Mouse (Mus musculus) embryonic facial prominence, embryonic 14.5 days (tissue): ENCODE results near the gene Rnf135. TPM values are rescaled to one million over a fixed set of nuclear protein-coding genes. Genes with fewer than 3 reads are reported as not detected.
A peak's percentile ranks its signal among the peaks of the same experiment; 100 is the strongest.

ENCODE experiments used
- ATAC-seq: fragments of 200-750 bp; cut with Nextera tagmentation; 2 replicates; pipeline ENCODE4 v1.8.0; 2017; ENCODE audit warnings: low read depth, moderate number of reproducible peaks, moderate TSS enrichment
- DNase-seq: peaks from one replicate; pipeline ENCODE4 v3.0.0-alpha.2; 2015; ENCODE audit warnings: low spot score
- H3K27ac ChIP-seq: fragments of 300-500 bp; sonication (generic); replicated peaks from 2 replicates; pipeline ENCODE4 v1.5.1; 2014; ENCODE audit warnings: low read depth, mild to moderate bottlenecking, low read length, moderate library complexity
- H3K27me3 ChIP-seq: fragments of 300-500 bp; sonication (generic); replicated peaks from 2 replicates; pipeline ENCODE4 v1.6.1; 2014; ENCODE audit warnings: low read length; ENCODE audit not compliant: control insufficient read depth, insufficient read depth
- H3K36me3 ChIP-seq: fragments of 300-500 bp; sonication (generic); 2 replicates; pipeline ENCODE4 v1.6.1; 2014; ENCODE audit warnings: low read length, mixed read lengths; ENCODE audit not compliant: control insufficient read depth, insufficient read depth
- H3K4me1 ChIP-seq: fragments of 300-500 bp; sonication (generic); 2 replicates; pipeline ENCODE4 v1.6.1; 2014; ENCODE audit warnings: antibody characterized with exemption, low read length; ENCODE audit not compliant: control insufficient read depth, insufficient read depth
- H3K4me2 ChIP-seq: fragments of 300-500 bp; sonication (generic); 2 replicates; pipeline ENCODE4 v1.6.1; 2014; ENCODE audit warnings: low read depth, mild to moderate bottlenecking, low read length, moderate library complexity, mixed read lengths
- H3K4me3 ChIP-seq: fragments of 300-500 bp; sonication (generic); 2 replicates; pipeline ENCODE4 v1.5.1; 2014; ENCODE audit warnings: low read depth, mild to moderate bottlenecking, low read length
- H3K9ac ChIP-seq: fragments of 300-500 bp; sonication (generic); 2 replicates; pipeline ENCODE4 v1.6.1; 2014; ENCODE audit warnings: low read depth, mild to moderate bottlenecking, low read length, moderate library complexity, mixed read lengths
- H3K9me3 ChIP-seq: fragments of 300-500 bp; sonication (generic); 2 replicates; pipeline ENCODE4 v1.6.1; 2016; ENCODE audit warnings: low read length; ENCODE audit not compliant: control insufficient read depth
- WGBS: fragments of 180-500 bp; shearing (Covaris S2); extraction: QIAGEN DNeasy Blood & Tissue Kit; methylation state at CpG from one replicate; pipeline ENCODE4 v1.1.7; 2014; 5-methylcytosine and 5-hydroxymethylcytosine counted together
- polyA plus RNA-seq: library from polyadenylated mRNA; unstranded; fragments of >200 nt; fragmentation: Nextera tagmentation; extraction: Ambion mirVana; gene quantifications from 2 replicates; pipeline ENCODE4 v1.2.1, GENCODE M21; 2014

Gene Rnf135
- polyA plus RNA-seq, 1 experiment from 2014 or later = 6.7 TPM

- Histone ChIP-seq H3K27me3 (no peaks in the 10 kb centered on the region), H3K9ac (no peak overlapping the region), H3K9me3 (no peaks in the 10 kb centered on the region), H3K4me1 (no peaks in the 10 kb centered on the region), H3K27ac (no peak overlapping the region), H3K4me2 (no peak overlapping the region), H3K4me3 (no peak overlapping the region), H3K36me3 (no peaks in the 10 kb centered on the region)
- DNase-seq (no peak), ATAC-seq (no peak)
- 61% methylated on average over 3 of the region's 3 CpGs for WGBS
Measured at GRCm38 (mm10) chr11:80204037-80204436, 20.4 kb downstream of the Rnf135 start.

GRCm38 (mm10) chr11:80204941-80205340 is 21.3 kb downstream of the Rnf135 start:
- Histone ChIP-seq H3K27ac (no peak overlapping the region), H3K27me3 (no peaks in the 10 kb centered on the region), H3K4me1 (peaks cover 2% of the 10 kb centered on the region), H3K36me3 (no peaks in the 10 kb centered on the region), H3K4me2 (no peak overlapping the region), H3K9ac (no peak overlapping the region), H3K4me3 (no peak overlapping the region), H3K9me3 (no peaks in the 10 kb centered on the region)
- WGBS = 50% methylated on average over 5 of the region's 5 CpGs
- ATAC-seq (no peak), DNase-seq (no peak)

GRCm38 (mm10) chr11:80208465-80208859 is 24.8 kb downstream of the Rnf135 start:
- DNase-seq (no peak), ATAC-seq (peak; percentile 17; the same call in 1 of the 2 replicates)
- H3K4me2 ChIP-seq = 0 out of 2 replicates have a peak overlapping the region, but pooled peaks have one; percentile 18
- peak overlapping the region; percentile 94; the same call in 1 of the 2 replicates for H3K9ac ChIP-seq
- peaks cover 10% of the 10 kb centered on the region for H3K4me1 ChIP-seq
- H3K36me3 ChIP-seq = no peaks in the 10 kb centered on the region; the same call in 1 of the 2 replicates
- H3K9me3 ChIP-seq = no peaks in the 10 kb centered on the region
- no peak overlapping the region; the same call in 1 of the 2 replicates for H3K27ac ChIP-seq
- H3K4me3 ChIP-seq = peak overlapping the region; percentile 91
- H3K27me3 ChIP-seq = no peaks in the 10 kb centered on the region
- 36% methylated on average over 7 of the region's 7 CpGs for WGBS

GRCm38 (mm10) chr11:80208860-80209800 is 25.5 kb downstream of the Rnf135 start, which contains the start of gene Rhot1:
Gene Rhot1 (plus strand): TSS chr11:80209019.
- no peaks in the 10 kb centered on the region for H3K9me3 ChIP-seq
- WGBS = under 1% methylated on average over 52 of the region's 78 CpGs
- H3K4me2 ChIP-seq = peak within 1 kb of the TSS; percentile 63
- peak within 1 kb of the TSS; percentile 91 for H3K4me3 ChIP-seq
- ATAC-seq (peak; percentile 95), DNase-seq (peak; percentile 95)
- peaks cover 10% of the 10 kb centered on the region for H3K4me1 ChIP-seq
- H3K36me3 ChIP-seq = no peaks in the 10 kb centered on the region; the same call in 1 of the 2 replicates
- peak within 1 kb of the TSS; percentile 94 for H3K9ac ChIP-seq
- H3K27ac ChIP-seq = peak within 1 kb of the TSS; percentile 90
- no peaks in the 10 kb centered on the region for H3K27me3 ChIP-seq

- no peak for ATAC-seq
- no peaks in the 10 kb centered on the region; the same call in 1 of the 2 replicates for H3K36me3 ChIP-seq
- peak overlapping the region; percentile 94 for H3K9ac ChIP-seq
- WGBS = 50% methylated on average over 6 of the region's 6 CpGs
- peak overlapping the region; percentile 63 for H3K4me2 ChIP-seq
- H3K27me3 ChIP-seq = no peaks in the 10 kb centered on the region
- DNase-seq = no peak
- H3K4me1 ChIP-seq = peaks cover 10% of the 10 kb centered on the region
- H3K27ac ChIP-seq = no peak overlapping the region
- H3K9me3 ChIP-seq = no peaks in the 10 kb centered on the region
- peak overlapping the region; percentile 91 for H3K4me3 ChIP-seq
Measured at GRCm38 (mm10) chr11:80210321-80210720, 26.7 kb downstream of the Rnf135 start.

- no peak overlapping the region for H3K27ac ChIP-seq
- WGBS = 82% methylated on average over 2 of the region's 2 CpGs
- H3K36me3 ChIP-seq = no peaks in the 10 kb centered on the region; the same call in 1 of the 2 replicates
- DNase-seq = no peak
- no peaks in the 10 kb centered on the region for H3K27me3 ChIP-seq
- no peaks in the 10 kb centered on the region for H3K9me3 ChIP-seq
- H3K9ac ChIP-seq = no peak overlapping the region
- H3K4me1 ChIP-seq = peaks cover 10% of the 10 kb centered on the region
- no peak for ATAC-seq
- H3K4me3 ChIP-seq = no peak overlapping the region
- H3K4me2 ChIP-seq = no peak overlapping the region
Measured at GRCm38 (mm10) chr11:80212282-80212681, 28.6 kb downstream of the Rnf135 start.

GRCm38 (mm10) chr11:80215291-80215690 is 31.6 kb downstream of the Rnf135 start:
- no peaks in the 10 kb centered on the region; the same call in 1 of the 2 replicates for H3K36me3 ChIP-seq
- WGBS = 88% methylated on average over 3 of the region's 3 CpGs

GRCm38 (mm10) chr11:80218657-80219293 is 35.1 kb downstream of the Rnf135 start:
- ATAC-seq = no peak

More at GRCm38 (mm10) chr11:80215291-80215690, 31.6 kb downstream of the Rnf135 start:
- Histone ChIP-seq H3K4me3 (no peak overlapping the region), H3K27ac (no peak overlapping the region), H3K9me3 (no peaks in the 10 kb centered on the region), H3K27me3 (no peaks in the 10 kb centered on the region), H3K4me1 (peaks cover 5% of the 10 kb centered on the region), H3K4me2 (no peak overlapping the region), H3K9ac (no peak overlapping the region)
- ATAC-seq = no peak
- no peak for DNase-seq

More at GRCm38 (mm10) chr11:80218657-80219293, 35.1 kb downstream of the Rnf135 start:
- 84% methylated on average over 11 of the region's 11 CpGs for WGBS
- Histone ChIP-seq H3K36me3 (peaks cover 22% of the 10 kb centered on the region), H3K9me3 (no peaks in the 10 kb centered on the region), H3K27ac (no peak overlapping the region), H3K4me1 (no peaks in the 10 kb centered on the region), H3K9ac (no peak overlapping the region), H3K4me2 (no peak overlapping the region), H3K27me3 (no peaks in the 10 kb centered on the region), H3K4me3 (no peak overlapping the region)
- DNase-seq = no peak
